Mouse (Mus musculus) liver, adult (tissue): ENCODE measurements around the gene Samd4b.

Experiments
- GATA4 ChIP-seq: IDR thresholded peaks from 2 replicates; pipeline ENCODE4 v1.6.1; 2014; ENCODE audit warnings: mild to moderate bottlenecking, low read length; ENCODE audit not compliant: insufficient replicate concordance

Gene Samd4b

GRCm38 (mm10) chr7:28492310-28492709, 105.6 kb downstream of the Samd4b start:
- no peak for TF ChIP-seq GATA4

- no peak for TF ChIP-seq GATA4
These were observed 107.0 kb downstream of the Samd4b start for GRCm38 (mm10) chr7:28490903-28491302.

- no peak for TF ChIP-seq GATA4
These were observed 107.5 kb downstream of the Samd4b start for GRCm38 (mm10) chr7:28490410-28490809.

GRCm38 (mm10) chr7:28488030-28488491, 109.9 kb downstream of the Samd4b start:
- TF ChIP-seq GATA4 = no peak

- no peak for TF ChIP-seq GATA4
These were observed 113.8 kb downstream of the Samd4b start for GRCm38 (mm10) chr7:28484192-28484591.

GRCm38 (mm10) chr7:28482854-28483253, 115.1 kb downstream of the Samd4b start:
- TF ChIP-seq GATA4 = no peak

- no peak for TF ChIP-seq GATA4
These were observed 119.1 kb downstream of the Samd4b start for GRCm38 (mm10) chr7:28478854-28479253.

GRCm38 (mm10) chr7:28477363-28477762, 120.6 kb downstream of the Samd4b start:
- no peak for TF ChIP-seq GATA4

GRCm38 (mm10) chr7:28476191-28476590, 121.8 kb downstream of the Samd4b start:
- no peak for TF ChIP-seq GATA4

GRCm38 (mm10) chr7:28467213-28467751, 130.7 kb downstream of the Samd4b start:
- TF ChIP-seq GATA4 = no peak

- TF ChIP-seq GATA4 = no peak
These were observed 131.2 kb downstream of the Samd4b start for GRCm38 (mm10) chr7:28466721-28467212.

- TF ChIP-seq GATA4 = no peak
These were observed 133.3 kb downstream of the Samd4b start for GRCm38 (mm10) chr7:28464416-28465212.

GRCm38 (mm10) chr7:28462769-28463168, 135.2 kb downstream of the Samd4b start:
- TF ChIP-seq GATA4 = no peak

- TF ChIP-seq GATA4 = no peak
These were observed 137.6 kb downstream of the Samd4b start for GRCm38 (mm10) chr7:28460361-28460760.

GRCm38 (mm10) chr7:28452361-28453005, 145.5 kb downstream of the Samd4b start:
- TF ChIP-seq GATA4 = no peak

GRCm38 (mm10) chr7:28451531-28452360, 146.2 kb downstream of the Samd4b start, which contains the start of gene Lrfn1:
TSS of gene Lrfn1 (plus strand) at chr7:28451980.
- no peak for TF ChIP-seq GATA4
